Mouse (Mus musculus): ENCODE results near the gene Utp14b.

DNA sequence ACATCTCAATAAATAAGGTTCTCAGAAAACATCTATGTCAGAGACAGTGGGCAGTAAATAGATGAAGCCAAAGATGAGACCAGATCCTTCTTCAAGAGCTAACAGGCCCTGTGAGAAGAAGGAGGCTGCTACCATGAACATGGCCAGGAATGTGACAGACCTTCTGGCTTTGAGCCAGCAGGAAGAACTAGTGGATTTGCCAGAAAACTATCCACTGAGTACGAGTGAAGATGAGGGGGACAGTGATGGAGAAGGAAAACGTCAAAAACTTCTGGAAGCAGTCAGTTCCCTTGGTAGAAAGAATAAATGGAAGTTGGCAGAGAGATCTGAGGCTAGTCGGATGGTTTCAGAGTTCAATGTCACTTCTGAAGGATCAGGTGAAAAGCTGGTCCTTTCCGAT, 6.5 kb downstream of the Utp14b start:
- no peak for TF ChIP-seq CTCF (IDR thresholded peaks at IDR 0.05; ENCODE audit: low read depth, low read length)
- no peak for TF ChIP-seq POLR2A (IDR thresholded peaks at IDR 0.05; ENCODE audit: extremely low read depth, insufficient read depth, low read length)
